16 mouse cellular contexts compared by ENCODE assay signal in genomic region chr4:70032497-70032896, GRCm38 (mm10).
"Had no signal": no experiment of that assay in that cellular context is flagged by ENCODE, and none has a peak within 500 bp of the region (broad histone marks: within the 10 kb centered on the region; RNA-seq: fewer than 3 reads in every experiment).

No protein-coding gene starts in this region.

- H3K9ac ChIP-seq: neural tube, embryonic 13.5 days; neural tube, embryonic 15.5 days; stomach, embryonic 15.5 days had no signal

- H3K9me3 ChIP-seq: neural tube, embryonic 13.5 days; neural tube, embryonic 15.5 days; stomach, embryonic 15.5 days had no signal

- H3K4me3 ChIP-seq: neural tube, embryonic 13.5 days; neural tube, embryonic 15.5 days; stomach, embryonic 15.5 days had no signal

- H3K4me1 ChIP-seq: neural tube, embryonic 13.5 days; neural tube, embryonic 15.5 days; stomach, embryonic 15.5 days had no signal

- H3K4me2 ChIP-seq: neural tube, embryonic 13.5 days; neural tube, embryonic 15.5 days; stomach, embryonic 15.5 days had no signal

- H3K27me3 ChIP-seq: neural tube, embryonic 13.5 days; neural tube, embryonic 15.5 days; stomach, embryonic 15.5 days had no signal

- DNase-seq: retina, postnatal 1 day; right cerebral cortex, adult 18-20 months; right cerebral cortex, postnatal 14 days; right cerebral cortex, postnatal 25 days; right cerebral cortex, postnatal 4 days; spleen, adult 18-20 months; thymus, adult 18-20 months; thymus, adult 2 months; thymus, postnatal 14 days; thymus, postnatal 25 days; thymus, postnatal 36 days; thymus, postnatal 4 days had no signal

- H3K36me3 ChIP-seq: neural tube, embryonic 13.5 days; neural tube, embryonic 15.5 days; stomach, embryonic 15.5 days had no signal

- H3K27ac ChIP-seq: neural tube, embryonic 13.5 days; neural tube, embryonic 15.5 days; stomach, embryonic 15.5 days; stomach, postnatal 0 days had no signal
